Mouse (Mus musculus) right cerebral cortex, adult 2 months (tissue): Measurements from ENCODE around the gene 9530068E07Rik.
"Not testable (repeated sequence)": the region's sequence is repeated elsewhere in the genome, so short reads cannot be mapped to it uniquely, and the experiment has no call there.

Experiments
- DNase-seq, 2 experiments: peaks; one replicate each; pipeline ENCODE4 v3.0.0; 2021 to 2022; ENCODE audit warnings: low spot score in 2 of 2

9530068E07Rik gene

DNA sequence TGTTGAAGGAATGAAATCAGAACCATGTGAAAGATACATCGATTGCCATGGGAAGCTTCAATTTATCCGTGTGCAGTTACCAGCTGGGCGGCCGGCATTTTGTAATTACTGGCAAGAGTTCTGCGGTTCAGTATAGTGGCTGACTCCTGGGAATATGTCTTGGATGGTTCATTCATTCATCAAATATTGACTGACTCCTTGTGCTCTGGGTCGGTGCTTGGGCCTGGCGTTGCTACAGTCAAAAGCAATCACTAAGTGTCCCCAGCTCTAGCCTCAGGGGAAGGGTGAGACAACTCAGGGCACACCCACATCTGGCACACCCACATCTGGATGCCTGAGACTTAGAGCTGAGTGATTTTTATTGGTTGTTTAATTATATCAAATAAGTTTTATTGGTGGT lies 22.4 kb upstream of the 9530068E07Rik start:
- DNase-seq, result no peak

DNA sequence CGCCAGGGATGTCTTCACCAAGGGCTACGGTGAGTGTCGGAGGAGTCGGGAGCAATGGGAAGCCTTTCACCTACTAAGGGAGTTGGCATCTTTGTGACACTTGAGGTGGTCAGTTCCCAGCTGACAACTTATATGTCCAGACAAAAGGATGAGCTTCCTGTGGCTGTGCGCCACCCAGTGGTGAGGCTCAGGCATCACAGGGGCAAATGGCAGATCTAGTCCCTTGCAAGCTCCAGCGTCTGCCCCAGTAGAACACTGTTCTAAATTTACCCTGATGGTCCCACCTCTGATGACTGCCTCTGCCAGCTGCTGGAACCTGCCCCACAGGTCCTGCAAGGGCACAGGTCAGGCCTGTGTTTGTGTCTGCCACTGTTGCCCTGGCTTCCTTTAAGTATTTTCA lies 21.9 kb upstream of the 9530068E07Rik start:
- peak in 1 of 2 experiments; percentile 54 for DNase-seq

DNA sequence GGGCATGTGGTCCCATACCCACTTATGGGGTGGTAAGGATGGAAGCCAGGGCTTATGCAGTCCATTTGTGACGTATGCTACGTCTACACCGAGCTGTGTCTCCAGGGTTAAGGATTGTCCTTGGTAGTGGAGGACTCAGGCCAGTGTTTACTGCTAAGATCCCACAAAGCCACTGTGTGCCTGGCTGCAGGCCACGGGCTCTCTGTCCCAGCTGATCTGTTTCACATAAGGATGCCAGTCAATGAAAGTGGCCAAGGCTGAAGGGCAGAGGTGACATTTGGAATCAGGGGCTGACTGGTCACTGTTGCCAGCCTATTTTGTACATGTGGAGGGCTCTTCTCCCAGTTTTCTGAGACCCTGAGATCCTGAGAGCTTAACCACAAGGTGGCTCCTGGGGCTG lies 18.6 kb upstream of the 9530068E07Rik start:
- DNase-seq, result no peak

DNA sequence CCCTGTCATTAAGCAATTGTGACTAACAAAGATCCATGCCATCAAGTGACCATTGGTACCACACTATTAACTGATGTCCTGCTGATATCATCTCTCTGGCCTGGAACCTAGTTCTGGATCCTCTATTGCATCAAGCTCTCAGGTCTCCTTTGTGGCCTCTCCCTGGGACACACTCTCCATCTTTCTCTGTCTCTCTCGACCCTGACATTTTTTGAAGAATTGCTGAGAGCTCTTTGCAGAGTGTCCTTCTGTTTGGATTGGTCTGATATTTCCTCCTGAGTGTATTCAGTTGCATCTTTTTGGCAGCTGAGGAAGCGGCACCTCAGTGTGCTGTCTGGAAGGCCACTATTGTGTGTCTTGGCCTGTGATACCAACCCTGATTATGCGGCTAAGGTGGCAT lies 17.0 kb upstream of the 9530068E07Rik start:
- no peak for DNase-seq

DNA sequence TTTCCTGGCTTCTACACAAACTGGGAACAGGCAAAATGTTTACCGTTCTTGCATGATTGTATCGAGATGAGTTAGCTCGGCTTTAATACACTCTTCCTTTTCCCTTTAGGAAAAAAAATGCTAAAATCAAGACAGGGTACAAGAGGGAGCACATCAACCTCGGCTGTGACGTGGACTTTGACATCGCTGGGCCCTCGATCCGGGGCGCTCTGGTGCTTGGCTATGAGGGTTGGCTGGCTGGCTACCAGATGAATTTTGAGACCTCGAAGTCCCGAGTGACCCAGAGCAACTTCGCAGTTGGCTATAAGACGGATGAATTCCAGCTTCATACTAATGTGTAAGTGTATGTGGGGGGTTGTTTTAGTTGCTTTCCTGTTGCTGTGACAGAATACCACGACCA lies 12.5 kb upstream of the 9530068E07Rik start:
- DNase-seq, result no peak

DNA sequence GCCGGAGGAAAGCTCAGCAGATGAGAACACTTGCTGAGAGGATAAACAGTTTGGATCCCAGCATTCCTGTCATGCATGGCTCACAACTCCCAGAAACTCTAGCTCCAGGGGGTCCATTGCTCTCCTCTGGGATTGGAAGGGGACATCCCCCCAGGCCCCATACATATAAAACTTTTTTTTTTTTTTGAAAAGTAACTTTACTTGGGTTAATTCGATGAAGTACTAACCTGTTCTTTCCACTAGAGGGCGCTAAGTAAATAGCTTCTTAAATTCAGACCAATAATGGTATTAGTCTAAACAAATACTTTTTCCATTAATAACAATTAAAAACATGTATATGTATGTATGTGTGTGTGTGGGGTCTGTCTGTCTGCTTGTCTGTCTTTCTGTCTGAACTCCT lies 11.6 kb upstream of the 9530068E07Rik start:
- DNase-seq, result no peak

DNA sequence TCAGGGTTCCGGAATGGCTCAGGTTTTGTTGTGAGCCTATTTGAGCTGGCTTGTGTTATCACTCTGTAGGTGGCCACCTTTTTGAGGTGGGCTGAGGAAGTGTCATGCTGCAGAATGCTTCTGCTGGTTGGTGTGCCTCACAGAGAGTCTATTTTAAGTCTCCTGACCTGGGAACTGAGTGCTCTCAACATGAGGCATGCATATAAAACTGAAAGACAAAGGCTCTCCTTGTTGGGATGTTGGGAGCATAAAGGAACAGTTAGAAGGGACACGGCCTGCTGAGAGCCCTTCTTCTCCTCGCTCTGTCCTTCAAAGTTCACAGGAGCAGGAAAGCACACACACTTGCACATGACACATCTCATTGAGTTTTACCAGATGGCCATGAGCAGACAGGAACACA lies 9.3 kb upstream of the 9530068E07Rik start:
- DNase-seq, result no peak

DNA sequence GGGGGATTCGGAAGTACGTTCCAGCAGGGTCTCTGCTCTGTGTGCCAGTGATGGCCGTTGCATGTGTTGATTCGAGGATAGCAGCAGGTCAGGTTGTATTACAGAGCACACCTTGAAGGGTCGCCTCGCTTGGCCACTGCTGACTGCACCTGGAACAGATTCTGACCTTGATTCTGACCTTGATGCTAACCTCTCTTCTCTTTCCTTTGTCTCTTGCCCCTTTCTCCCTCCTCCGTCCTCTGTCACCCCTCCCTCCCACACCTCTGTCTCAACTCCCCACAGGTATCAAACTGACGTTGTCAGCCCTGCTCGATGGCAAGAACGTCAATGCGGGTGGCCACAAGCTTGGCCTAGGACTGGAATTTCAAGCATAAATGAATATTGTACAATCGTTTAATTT lies 8.1 kb upstream of the 9530068E07Rik start:
- DNase-seq, result no peak

DNA sequence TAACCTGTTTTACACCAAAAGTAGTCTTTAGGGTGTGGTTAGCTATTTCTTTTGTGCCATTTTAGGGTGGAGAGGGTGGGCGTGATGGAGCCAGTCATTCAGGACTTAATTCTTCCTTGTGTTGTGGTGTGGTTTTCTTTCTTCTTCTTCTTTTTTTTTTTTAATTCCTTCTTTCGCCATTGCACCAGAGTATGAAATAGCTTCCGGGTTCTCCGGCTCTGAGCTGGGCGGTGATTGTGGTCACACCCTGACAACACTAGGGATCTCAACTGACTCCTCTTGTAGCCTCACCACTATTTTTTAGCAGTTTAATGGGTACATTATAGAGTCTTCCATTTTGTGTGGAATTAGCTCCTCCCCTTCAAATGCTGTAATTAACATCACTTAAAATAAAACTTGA lies 7.2 kb upstream of the 9530068E07Rik start:
- not testable (repeated sequence) for DNase-seq

DNA sequence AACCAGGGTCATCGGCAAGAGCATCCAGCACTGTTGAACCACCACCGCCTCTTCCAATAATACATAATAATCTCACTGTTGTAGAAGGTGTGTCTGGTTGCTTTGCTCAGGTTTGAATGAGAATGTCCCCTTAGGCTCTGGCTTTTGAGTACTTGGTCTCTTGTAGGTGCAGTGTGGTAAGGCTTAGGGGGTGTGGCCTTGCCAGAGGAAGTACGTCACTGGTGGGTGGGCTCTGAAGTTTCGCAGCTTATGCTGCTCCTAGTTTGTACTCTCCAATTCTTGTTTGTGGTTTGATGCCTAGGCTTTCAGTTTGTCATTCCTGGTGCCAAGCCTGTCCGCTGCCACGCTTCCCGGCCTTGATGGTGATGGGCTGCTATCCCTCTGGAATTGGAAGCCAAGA lies 6.3 kb upstream of the 9530068E07Rik start:
- DNase-seq, result no peak

DNA sequence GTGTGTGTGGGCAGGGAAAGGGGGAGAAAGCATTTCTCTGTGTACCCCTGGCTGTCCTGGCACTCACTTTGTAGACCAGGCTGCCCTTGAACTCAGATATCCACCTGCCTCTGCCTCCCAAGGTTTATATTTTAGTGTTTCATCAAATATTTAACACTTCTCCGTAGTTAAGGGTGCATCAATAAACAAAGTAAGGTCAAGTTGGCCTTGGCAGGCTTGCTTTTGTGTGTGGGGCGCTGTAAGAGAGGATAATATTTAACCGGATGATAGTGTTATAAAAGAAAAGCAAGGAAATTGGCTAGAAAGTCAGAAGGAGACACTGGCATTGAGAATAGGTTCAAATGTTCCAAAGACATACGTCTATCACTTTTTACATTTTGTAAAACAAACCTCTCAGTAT lies 1.7 kb upstream of the 9530068E07Rik start:
- DNase-seq, result no peak

DNA sequence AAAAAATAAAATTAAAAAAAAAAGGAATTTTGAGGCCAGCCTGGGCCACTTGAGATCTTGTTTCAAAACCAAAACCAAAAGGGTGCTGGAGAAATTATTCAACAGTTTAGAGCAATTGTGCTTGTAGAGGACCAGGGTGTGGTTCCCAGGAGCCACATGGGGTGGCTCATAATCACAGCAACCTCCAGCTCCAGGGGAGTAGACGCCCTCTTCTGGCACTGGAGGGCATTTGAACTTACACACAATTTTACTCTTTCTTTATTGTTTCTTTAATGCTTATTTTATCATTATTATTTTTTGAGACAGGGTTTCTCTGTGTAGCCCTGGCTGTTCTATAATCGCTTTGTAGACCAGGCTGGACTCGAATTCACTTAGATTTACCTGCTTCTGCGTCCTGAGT lies 885 bp upstream of the 9530068E07Rik start:
- DNase-seq, result no peak

DNA sequence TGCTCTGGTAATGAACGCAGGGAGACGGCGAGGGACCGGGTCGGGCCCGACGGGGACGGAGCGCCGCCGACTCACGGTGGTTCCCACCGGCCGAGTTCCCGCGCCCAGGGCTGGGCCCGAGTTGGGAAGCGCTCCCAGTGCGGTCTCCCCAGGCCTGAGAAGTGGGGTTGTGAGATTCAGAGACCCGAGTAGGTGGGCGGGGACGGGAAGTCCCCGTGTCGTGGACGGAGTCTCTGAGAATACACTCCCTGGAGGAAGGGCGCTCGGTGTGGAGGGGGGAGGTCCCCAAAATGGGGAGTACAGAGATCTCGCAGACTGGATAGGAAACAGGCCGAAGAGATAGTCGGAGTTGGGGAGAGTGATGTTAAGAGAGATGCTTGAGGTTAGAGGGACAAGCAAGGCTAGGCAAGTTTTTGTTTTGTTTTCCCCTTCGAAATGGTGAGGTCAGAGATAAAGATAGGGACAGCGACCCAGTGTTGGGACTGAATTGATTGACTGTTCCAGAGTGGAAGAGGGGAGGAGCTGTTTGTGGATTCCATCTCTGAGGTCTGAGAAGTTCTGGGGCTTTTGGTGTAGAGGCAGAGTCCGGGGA lies 465 bp downstream of the 9530068E07Rik start:
- no peak for DNase-seq

DNA sequence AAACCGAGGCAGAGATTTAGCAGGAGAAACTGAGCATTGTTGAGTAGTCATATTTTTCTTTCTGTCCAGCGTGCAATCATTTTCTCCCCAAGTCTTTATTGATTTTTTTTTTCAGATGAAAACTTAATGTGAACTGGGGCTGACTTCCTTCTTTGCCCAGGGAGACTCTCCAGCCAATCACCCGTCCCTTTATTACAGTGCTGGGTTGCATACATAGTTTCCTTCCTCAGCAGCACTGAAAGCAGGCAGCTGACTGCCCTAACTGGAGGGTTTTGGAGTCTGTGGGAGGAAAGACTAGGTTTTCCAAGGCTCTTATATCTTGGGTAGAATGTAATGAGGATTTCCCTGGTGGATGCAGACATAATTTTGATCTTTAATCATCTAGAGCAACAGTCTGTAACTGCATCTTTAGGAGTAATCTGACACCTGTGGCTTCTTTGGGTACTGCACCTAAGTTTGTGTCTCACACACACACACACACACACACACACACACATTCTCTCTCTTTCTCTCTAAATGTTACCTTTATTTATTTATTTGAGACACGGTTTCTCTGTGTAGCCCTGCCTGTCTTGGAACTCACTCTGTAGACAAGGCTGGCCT lies 1.3 kb downstream of the 9530068E07Rik start:
- no peak for DNase-seq

DNA sequence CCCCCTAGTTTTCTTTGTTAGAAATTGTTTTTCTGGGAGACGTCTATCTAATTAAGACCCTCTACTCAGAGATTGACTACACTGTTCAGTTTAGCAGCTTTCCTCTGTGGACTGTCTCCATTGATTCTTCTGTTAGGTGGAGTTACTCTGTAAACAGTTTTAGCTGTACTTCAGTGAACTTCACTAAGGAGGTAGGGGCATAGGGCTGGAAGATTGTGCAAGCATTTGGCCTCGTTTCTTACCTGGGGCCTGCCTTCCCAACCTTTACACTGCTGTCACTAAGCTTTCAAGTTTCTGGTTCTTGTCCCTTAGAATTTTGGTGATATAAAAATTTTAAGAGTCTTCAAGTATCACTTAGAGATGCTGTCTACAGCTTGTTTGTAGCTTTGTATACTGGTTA lies 5.2 kb downstream of the 9530068E07Rik start:
- no peak for DNase-seq

DNA sequence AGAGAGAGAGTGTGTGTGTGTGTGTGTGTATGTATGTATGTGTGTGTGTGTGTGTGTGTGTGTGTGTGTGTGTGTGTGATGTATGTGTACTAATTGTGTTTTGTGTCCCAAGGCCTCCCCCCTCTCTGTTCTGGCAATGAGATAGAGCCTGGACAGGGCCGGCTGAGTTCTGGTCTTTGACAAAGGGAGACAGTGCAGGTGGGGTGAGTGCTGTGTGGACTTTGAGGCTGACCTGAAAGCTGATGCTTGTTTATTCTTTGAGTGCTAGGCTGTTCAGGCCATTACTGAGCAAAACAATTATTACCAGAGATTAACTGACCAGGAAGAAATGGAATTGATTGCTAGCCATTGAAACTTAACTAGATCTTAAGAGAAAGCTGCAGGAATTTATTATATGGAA lies 6.3 kb downstream of the 9530068E07Rik start:
- DNase-seq, result no peak

DNA sequence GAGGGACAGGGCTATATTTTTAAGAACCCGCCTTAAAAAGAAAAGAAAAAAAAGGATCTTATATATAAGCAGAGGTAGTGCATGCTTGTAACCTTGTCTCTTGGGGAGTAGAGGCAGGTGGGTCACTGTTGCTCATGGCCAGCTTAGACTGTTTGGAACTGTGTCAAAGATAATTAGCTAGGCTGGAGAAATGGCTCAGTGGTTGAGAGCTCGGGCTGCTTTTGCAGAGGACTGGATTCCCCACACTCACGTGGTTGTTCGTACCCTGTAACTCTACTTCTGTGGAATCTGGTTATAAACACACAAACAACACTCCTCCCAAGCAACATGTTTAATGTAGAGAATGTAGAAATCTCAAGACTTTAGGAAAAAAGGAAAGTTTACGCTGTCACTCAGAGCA lies 8.0 kb downstream of the 9530068E07Rik start:
- no peak for DNase-seq

DNA sequence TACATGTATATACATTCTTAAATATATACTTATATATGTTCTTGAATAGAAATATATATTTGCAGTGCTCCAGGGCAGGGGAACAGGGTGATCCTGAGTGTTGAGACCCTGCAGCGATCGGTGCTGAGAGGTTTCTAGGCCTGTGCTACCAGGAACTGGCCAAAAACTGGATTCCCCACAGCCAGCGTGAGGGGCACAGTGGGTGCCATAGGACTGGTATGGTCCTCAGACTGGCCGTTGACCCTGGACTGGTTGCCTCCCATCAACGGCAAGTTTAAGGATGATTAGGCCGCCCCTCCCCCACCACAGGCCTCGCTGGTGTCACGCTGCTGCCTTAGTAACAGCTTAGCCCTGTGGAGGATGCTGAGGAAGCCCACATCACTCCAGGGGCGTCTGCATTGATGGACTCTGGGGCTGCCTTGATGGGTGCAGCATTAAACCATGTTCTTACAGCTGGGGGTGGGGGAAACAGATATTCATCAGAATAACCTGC lies 9.0 kb downstream of the 9530068E07Rik start:
- DNase-seq, result no peak

DNA sequence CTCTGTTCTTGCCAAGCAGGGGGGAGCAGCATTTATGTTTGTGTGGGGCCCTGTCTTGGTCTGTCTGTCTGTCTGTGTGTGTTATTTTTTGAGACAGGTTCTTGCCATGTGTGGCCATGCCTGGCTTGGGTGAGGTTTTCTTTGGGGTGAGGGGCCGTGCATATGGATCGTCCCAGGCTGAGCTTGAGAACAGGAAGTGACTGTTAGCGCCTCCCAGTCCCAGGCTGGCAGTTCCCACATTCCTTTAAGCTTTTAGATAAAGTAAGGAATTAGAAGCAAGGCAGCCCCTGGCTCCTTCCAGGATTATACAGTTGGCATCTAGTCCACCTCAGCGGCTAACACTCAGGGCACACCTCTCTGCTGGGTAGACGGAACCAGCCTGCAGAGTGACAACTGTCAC lies 13.1 kb downstream of the 9530068E07Rik start:
- DNase-seq, result no peak

DNA sequence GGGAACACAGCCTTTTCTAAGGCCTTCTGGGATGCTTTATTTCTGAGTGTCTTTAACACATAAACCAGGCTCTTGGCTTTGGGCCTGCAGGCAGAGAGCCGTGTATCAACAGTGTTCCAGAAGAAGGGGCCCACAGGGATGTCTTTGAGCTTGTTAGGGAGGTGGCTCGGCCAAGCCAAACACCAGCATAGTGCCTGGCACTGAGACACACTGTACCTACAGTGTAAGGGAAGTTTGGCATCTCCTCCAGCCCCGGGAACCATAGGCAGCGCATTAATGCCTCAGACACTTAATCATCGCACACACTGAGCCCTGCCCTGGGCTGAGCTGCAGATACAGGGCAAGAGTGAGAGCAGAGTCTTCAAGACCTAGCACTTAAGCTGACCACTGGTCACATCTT lies 22.1 kb downstream of the 9530068E07Rik start:
- no peak for DNase-seq

DNA sequence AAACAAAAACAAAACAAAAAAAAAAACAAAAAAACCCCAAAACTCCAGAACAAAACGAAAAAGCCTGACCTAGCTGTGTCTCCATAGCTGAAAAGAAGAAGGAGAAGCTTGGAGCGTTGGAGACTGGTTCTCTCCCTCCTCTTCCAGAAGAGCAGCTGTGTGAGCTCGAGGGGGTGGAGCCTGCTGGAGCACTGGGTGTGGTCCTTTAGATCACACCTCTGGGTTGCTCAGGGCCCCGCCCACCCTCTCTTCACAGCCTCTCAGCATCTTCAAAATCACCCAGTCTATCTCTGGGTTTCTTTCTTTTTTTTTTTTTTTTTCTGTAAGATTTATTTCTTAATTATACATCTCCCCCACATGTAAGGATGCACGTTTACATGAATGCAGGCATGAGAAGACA lies 23.0 kb downstream of the 9530068E07Rik start:
- no peak for DNase-seq

DNA sequence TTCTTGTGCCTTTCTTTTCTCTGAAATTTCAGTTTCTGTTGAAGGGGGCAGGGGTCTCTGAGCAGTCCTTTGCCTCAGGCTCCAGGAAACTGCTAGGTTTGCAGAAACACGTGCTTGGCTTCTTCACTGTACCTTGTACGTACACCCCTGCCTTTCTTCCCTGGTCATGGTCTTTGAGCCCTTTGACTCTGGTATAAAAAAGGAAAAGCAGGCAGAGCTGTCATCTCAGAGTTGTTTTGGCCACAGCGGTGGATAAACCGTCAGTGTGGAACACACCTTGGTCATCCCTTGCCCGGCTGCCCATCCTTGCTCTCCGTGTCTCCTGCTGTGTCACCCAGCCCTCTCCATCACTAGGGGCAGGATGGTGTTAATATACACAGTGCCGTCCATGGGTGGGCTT lies 23.6 kb downstream of the 9530068E07Rik start:
- no peak for DNase-seq

DNA sequence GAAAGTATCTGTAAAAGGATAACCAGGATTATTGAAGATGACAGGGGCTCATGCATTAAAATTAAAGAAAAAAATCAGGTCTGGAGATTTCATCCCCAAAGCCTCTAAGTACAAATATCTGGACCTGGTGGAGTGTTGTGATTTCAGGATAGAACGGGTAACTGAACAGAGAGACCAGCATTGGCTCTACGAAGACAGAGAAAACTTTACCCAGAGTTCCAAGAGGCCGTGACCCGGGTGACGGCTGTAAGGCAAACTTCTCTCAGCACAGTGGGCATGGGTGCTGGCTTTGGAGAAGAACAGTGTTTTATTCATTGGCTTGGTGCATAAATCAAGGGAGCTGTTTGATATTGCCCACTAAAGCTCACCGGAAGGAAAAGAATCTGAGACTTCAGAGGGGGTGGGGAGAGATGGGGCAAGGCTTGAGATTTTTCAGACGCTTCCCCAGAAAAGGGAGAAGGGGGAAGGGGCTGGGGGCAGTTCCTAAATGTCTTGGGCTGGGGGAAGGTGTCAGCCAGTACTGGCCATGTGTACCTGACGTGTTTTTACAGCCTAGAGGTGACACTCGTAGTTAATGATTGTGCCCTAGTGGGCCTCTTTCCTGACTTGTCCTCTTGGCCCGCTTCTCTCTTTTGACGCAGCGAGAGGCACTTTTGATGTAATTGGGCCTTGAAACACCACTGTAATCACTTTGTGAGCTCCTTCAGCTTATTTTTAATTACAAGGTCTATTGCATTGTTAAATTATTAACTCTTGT lies 24.2 kb downstream of the 9530068E07Rik start:
- no peak for DNase-seq
